Mouse (Mus musculus): ENCODE measurements at regions not wholly inside any gene's neighbourhood (a gene's known extent, or its start where the extent isn't known, plus 50 kb on each side); places are given as distances from the start of the nearest gene placed in this dataset.

DNA sequence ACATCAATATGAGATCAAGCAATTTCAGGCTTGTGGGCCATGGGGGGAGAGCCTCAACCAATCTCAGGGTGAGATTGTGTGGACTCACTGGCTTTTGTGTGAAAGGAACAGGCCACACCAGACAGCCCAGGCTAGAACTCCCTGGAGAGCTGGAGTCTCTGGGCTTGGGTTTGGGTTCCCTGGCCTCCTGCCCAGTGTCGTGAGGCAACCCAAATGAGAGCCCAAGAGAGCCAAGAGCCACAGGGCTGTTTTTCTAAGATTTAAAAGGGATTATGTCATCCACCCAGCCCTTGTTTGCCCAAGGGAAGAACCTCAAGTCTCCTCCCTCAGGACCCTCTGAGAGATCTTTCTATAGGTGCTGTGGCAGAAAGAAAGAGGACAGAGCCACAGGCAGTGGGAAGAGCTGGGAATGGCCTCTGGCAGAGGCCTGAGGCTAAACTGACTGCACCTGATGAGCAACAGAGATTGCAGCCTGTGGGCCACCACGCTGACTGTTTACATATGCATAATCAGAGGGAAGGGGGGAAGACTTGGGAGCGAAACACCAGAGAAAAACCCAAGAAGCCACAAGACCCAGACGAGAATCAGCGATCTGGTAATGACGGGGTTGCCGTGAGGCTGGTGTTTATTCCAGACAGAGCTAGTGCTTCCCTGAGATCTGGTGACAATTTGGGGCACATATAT, 92.1 kb downstream of the Bcl2l11 start:
- in situ Hi-C loops (cut with MboI; ENCODE audit: low pct_unique_long_range_greater_than_20kb in 1 of 2, low sequenced_read_pairs in 2 of 2, unreplicated experiment in 1 of 2): no loop called here

- in situ Hi-C loops (cut with MboI; ENCODE audit: low pct_unique_long_range_greater_than_20kb in 1 of 2, low sequenced_read_pairs in 2 of 2, unreplicated experiment in 1 of 2): no loop called here
Observed at GRCm38 (mm10) chr2:128218961-128219360, 93.1 kb downstream of the Bcl2l11 start.

GRCm38 (mm10) chr2:128221055-128221454, 95.2 kb downstream of the Bcl2l11 start:
- in situ Hi-C loops (cut with MboI; ENCODE audit: low pct_unique_long_range_greater_than_20kb in 1 of 2, low sequenced_read_pairs in 2 of 2, unreplicated experiment in 1 of 2): no loop called here

- in situ Hi-C loops (cut with MboI; ENCODE audit: low pct_unique_long_range_greater_than_20kb in 1 of 2, low sequenced_read_pairs in 2 of 2, unreplicated experiment in 1 of 2): no loop called here
Observed at GRCm38 (mm10) chr2:128221657-128222056, 95.8 kb downstream of the Bcl2l11 start.

DNA sequence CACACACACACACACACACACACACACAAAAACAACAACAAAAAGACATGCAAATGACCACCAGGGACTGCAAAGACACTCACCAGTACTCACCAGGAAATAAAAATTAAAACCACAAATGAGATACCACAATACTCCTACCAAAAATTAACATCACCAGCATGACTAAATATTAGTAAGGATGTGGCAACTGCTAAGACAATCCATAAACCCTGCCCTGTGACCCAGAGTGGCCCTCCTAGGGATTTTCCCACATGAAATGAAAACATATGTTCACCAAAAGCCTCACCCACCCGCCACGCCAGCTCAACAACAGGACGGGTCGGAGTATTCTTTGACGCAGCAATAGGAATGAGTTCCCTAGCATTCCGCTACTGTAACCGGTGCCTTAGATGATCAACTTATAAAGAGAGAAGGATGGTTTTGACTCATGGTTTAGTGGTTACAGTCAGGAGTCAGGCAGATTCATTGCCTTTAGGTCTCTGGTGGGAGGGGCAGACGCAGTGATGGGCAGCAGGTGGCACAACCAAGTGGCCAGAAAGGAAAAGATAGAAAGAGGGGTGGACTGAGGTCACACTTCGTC, 100.7 kb downstream of the Bcl2l11 start:
- in situ Hi-C loops (cut with MboI; ENCODE audit: low pct_unique_long_range_greater_than_20kb in 1 of 2, low sequenced_read_pairs in 2 of 2, unreplicated experiment in 1 of 2): no loop called here

DNA sequence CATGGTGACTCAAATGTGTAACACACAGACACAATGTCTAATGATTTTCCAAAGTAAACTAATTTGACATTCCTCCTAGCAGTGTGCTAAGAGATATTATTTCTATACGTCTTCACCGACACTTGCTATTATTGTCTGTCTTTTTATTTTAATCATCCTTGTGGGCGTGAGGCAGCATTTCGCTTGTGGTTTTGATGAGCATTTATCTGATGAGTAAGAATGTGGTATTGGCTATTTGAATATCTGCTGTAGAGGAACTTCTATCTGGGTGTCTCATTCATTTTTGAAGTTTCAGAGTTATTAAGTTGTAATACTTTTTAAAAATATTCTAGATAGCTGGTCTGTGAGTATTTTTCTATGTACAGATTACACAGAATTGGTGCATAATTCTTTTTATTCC, 103.9 kb downstream of the Bcl2l11 start:
- in situ Hi-C loops (cut with MboI; ENCODE audit: low pct_unique_long_range_greater_than_20kb in 1 of 2, low sequenced_read_pairs in 2 of 2, unreplicated experiment in 1 of 2): no loop called here

DNA sequence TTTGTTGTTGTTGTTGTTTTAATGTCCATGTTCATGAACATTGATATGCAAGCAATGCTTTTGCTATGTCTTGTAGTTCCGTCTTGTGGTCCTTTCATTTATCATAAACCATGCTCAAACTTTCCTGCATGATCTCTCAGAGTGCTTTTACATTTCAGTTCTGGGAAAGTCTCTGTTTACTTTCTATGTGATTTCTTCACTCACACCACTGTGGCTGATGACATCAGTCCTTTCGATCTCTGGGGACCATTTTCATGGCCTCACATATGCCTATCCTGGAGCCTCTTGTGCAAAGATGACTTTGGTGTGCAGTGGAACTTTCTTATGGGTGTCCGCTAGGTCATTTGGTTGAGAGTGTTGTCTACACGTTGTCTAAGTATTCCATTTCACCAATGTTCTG, 105.1 kb downstream of the Bcl2l11 start:
- in situ Hi-C loops (cut with MboI; ENCODE audit: low pct_unique_long_range_greater_than_20kb in 1 of 2, low sequenced_read_pairs in 2 of 2, unreplicated experiment in 1 of 2): no loop called here

DNA sequence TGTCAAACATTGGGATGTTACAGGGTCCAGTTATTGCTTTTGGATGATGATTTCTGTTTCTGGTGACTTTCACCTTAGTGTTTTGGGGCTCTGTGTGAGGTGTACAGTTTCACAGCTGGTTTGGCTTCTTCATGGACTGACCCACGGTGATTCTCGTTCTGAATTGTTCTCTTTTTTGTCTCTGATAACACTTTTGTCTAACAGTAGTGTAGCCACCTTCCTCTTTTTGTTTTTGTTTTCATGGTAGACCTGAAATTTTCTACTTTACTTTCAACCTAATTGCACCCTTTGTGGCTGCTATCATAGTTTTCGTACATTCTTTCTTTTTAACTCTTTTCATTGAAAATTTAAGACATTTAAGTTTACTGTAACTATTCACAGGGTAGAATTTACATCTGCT, 105.5 kb downstream of the Bcl2l11 start:
- in situ Hi-C loops (cut with MboI; ENCODE audit: low pct_unique_long_range_greater_than_20kb in 1 of 2, low sequenced_read_pairs in 2 of 2, unreplicated experiment in 1 of 2): no loop called here

DNA sequence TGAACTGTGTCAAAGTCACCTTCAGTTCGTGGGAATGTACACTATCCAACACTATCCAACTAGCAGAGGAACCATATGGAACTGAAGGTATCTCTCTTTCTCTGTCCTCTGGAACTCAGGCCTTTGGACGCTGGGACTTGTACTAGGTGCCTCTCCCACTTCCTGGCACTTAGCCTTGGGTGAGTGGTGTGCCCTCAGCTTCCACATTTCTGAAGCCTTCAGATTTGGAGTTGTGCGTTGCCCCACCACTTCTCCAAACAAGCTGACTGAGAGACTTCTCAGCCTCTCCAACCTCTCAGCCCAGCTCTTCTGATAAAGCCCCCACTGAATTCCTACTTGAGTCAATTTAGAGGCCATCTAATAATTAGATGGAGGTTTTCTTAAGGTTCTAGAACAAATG, 106.2 kb downstream of the Bcl2l11 start:
- in situ Hi-C loops (cut with MboI; ENCODE audit: low pct_unique_long_range_greater_than_20kb in 1 of 2, low sequenced_read_pairs in 2 of 2, unreplicated experiment in 1 of 2): no loop called here

- in situ Hi-C loops (cut with MboI; ENCODE audit: low pct_unique_long_range_greater_than_20kb in 1 of 2, low sequenced_read_pairs in 2 of 2, unreplicated experiment in 1 of 2): no loop called here
Observed at GRCm38 (mm10) chr2:128235127-128235526, 109.3 kb downstream of the Bcl2l11 start.

DNA sequence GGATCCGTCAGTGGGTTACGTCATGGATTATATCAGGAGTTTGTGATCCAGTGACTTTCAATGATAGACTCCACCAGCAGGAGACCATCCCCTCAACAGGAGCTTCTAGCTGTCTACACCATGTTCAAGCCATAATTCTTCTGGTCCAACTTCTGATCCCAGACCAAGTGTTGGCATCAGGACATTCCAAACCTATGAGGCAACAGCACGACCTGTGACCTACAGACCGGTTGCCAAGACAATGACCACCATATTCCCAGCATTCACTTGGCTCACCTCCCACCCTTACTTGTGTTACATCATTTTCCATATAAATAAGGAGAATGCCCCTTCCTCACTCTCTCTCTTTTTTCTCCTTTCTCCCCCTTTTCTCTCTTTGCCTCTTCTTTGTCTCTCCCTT, 113.6 kb downstream of the Bcl2l11 start:
- in situ Hi-C loops (cut with MboI; ENCODE audit: low pct_unique_long_range_greater_than_20kb in 1 of 2, low sequenced_read_pairs in 2 of 2, unreplicated experiment in 1 of 2): no loop called here

GRCm38 (mm10) chr2:128240054-128240453, 114.2 kb downstream of the Bcl2l11 start:
- in situ Hi-C loops (cut with MboI; ENCODE audit: low pct_unique_long_range_greater_than_20kb in 1 of 2, low sequenced_read_pairs in 2 of 2, unreplicated experiment in 1 of 2): no loop called here

- in situ Hi-C loops (cut with MboI; ENCODE audit: low pct_unique_long_range_greater_than_20kb in 1 of 2, low sequenced_read_pairs in 2 of 2, unreplicated experiment in 1 of 2): no loop called here
Observed at GRCm38 (mm10) chr2:128240536-128241279, 114.9 kb downstream of the Bcl2l11 start.

DNA sequence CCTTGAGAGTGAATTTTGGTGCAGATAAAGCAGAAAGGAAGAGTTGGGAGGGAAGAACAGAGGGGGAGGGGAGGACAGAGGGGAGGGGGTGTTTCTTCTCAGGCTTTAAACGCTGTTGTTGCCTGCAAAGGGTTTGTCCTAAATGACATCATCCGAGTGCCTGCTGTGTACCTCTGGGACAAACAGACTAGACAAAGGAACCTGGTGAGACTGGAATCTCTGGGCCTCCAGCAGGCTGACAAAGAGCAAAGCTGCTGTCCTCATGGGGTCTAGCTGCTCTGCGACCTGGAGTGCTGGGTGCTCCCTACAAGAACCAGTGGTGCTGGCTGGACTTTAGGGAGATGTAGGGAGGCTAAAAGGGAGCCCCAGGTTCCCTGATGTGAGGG, 115.4 kb downstream of the Bcl2l11 start:
- in situ Hi-C loops (cut with MboI; ENCODE audit: low pct_unique_long_range_greater_than_20kb in 1 of 2, low sequenced_read_pairs in 2 of 2, unreplicated experiment in 1 of 2): no loop called here

GRCm38 (mm10) chr2:128245544-128245943, 119.7 kb downstream of the Bcl2l11 start:
- in situ Hi-C loops (cut with MboI; ENCODE audit: low pct_unique_long_range_greater_than_20kb in 1 of 2, low sequenced_read_pairs in 2 of 2, unreplicated experiment in 1 of 2): no loop called here

- in situ Hi-C loops (cut with MboI; ENCODE audit: low pct_unique_long_range_greater_than_20kb in 1 of 2, low sequenced_read_pairs in 2 of 2, unreplicated experiment in 1 of 2): no loop called here
Observed at GRCm38 (mm10) chr2:128247967-128248366, 122.1 kb downstream of the Bcl2l11 start.

DNA sequence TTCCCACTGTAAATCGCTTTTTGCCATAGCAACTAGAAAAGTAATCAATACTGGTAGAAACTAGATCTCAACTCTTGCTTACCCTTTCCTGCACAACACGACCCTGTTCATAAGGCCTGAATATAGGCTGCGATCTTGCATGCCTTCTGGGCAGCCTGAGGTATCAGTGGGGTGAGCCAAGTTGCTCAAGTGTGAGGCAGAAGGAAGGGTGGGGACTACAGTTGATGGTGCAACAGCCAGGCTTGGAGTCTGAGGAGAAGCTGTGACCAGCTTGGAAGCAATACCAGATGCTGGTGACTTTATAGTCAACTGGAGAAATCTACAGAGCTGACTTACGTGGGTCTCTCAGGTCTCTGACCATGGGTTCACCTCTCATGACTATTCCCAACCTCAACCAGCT, 123.3 kb downstream of the Bcl2l11 start:
- in situ Hi-C loops (cut with MboI; ENCODE audit: low pct_unique_long_range_greater_than_20kb in 1 of 2, low sequenced_read_pairs in 2 of 2, unreplicated experiment in 1 of 2): no loop called here

DNA sequence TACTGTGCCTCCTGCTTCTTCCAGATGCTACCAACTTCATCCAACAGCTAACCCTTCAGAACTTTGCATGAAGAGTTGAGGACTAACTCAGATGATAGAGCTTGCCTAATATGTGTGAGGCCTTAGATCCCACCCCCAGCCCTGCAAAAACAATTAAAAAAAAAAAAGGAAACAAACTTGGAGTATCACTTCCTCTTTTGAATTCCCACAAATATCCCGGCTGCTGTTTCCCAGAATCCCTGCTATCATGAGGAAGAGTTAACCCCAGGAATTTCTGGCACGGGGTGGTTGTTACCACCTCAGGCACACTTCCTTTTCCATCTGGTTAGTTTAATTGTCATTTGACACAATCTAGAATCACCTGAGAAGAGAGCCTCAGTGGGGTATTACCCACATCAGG, 123.8 kb downstream of the Bcl2l11 start:
- in situ Hi-C loops (cut with MboI; ENCODE audit: low pct_unique_long_range_greater_than_20kb in 1 of 2, low sequenced_read_pairs in 2 of 2, unreplicated experiment in 1 of 2): no loop called here

DNA sequence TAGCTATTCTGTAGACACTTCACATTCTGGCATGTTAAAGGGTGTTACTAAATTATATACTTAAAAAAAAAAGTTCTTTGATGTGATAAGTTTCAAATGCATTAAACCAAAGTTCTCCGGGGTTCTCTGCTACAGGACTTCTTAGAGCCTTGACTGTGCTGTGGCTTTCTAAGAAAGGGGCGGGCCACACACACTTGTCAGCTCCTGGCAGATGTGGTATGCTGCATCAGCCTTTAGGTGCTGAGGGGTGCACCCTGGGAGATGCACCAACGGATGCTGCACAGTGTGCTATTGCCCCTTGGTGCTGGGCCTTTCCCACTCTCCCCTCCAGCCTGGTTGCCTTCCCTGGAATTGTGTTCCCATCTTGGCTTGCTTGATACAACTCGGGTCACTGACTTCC, 125.0 kb downstream of the Bcl2l11 start:
- in situ Hi-C loops (cut with MboI; ENCODE audit: low pct_unique_long_range_greater_than_20kb in 1 of 2, low sequenced_read_pairs in 2 of 2, unreplicated experiment in 1 of 2): no loop called here

- in situ Hi-C loops (cut with MboI; ENCODE audit: low pct_unique_long_range_greater_than_20kb in 1 of 2, low sequenced_read_pairs in 2 of 2, unreplicated experiment in 1 of 2): no loop called here
Observed at GRCm38 (mm10) chr2:128256651-128257050, 130.8 kb downstream of the Bcl2l11 start.
